Mouse (Mus musculus): ENCODE measurements at regions not wholly inside any gene's neighbourhood (a gene's known extent, or its start where the extent isn't known, plus 50 kb on each side); places are given as distances from the start of the nearest gene placed in this dataset.

DNA sequence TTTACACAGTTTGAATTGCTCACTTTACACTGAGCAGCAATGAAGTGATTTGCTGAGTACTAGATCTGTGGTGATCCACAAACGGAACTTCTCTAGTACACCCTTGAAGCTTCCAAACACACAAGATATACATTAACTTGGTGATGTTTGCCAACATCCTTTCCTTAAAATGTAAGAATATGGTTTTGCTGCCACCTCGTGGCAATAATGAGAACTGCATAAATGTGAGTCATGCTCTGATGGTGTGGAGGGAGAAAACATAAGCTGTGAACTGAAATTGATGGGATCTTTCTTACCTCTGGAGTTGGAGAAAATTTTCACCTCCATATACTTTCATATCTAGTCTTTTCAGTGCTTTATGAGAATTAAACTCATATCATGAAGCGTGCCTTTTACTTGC lies 51.6 kb downstream of the Bex3 start:
- TF ChIP-seq POLR2A (IDR thresholded peaks at IDR 0.05; ENCODE audit: borderline replicate concordance, extremely low read depth, low read depth, low read length) (no peak), CTCF (IDR thresholded peaks at IDR 0.05; ENCODE audit: insufficient read depth, low read length) (peak; percentile 10; the same call in 1 of the 2 replicates)
